Mouse (Mus musculus): Measurements from ENCODE around the gene Naa10. TPM values are rescaled to one million over a fixed set of nuclear protein-coding genes. Genes with fewer than 3 reads are reported as not detected.

Naa10 gene
- polyA plus RNA-seq, 1 experiment from 2014 or later, result 114 TPM

- H3K27me3 ChIP-seq, result peaks cover 19% of the 10 kb centered on the region
- no peak overlapping the region for H3K4me2 ChIP-seq
- no peak overlapping the region for H3K27ac ChIP-seq
- H3K9me3 ChIP-seq, result no peaks in the 10 kb centered on the region
- no peaks in the 10 kb centered on the region for H3K36me3 ChIP-seq
- no peak overlapping the region for H3K4me3 ChIP-seq
- WGBS, result 73% methylated on average over 2 of the region's 2 CpGs
- ATAC-seq (ENCODE audit: insufficient number of reproducible peaks, low FRiP score, low TSS enrichment, low read depth), result no peak
- 0 out of 2 replicates have a peak, but pooled peaks cover 6% of the 10 kb centered on the region for H3K4me1 ChIP-seq
- H3K9ac ChIP-seq, result no peak overlapping the region
Measured at GRCm38 (mm10) chrX:73875881-73876280, 45.9 kb downstream of the Naa10 start.

GRCm38 (mm10) chrX:73871956-73872355, 49.8 kb downstream of the Naa10 start:
- Histone ChIP-seq H3K4me1 (no peaks in the 10 kb centered on the region), H3K27ac (no peak overlapping the region), H3K27me3 (no peaks in the 10 kb centered on the region), H3K4me3 (no peak overlapping the region), H3K4me2 (no peak overlapping the region), H3K9me3 (no peaks in the 10 kb centered on the region), H3K36me3 (no peaks in the 10 kb centered on the region), H3K9ac (no peak overlapping the region)
- 58% methylated on average over 1 of the region's 1 CpGs for WGBS
- no peak for ATAC-seq (ENCODE audit: insufficient number of reproducible peaks, low FRiP score, low TSS enrichment, low read depth)

- Histone ChIP-seq H3K27me3 (no peaks in the 10 kb centered on the region), H3K9me3 (no peaks in the 10 kb centered on the region), H3K36me3 (no peaks in the 10 kb centered on the region), H3K27ac (no peak overlapping the region), H3K4me3 (no peak overlapping the region), H3K9ac (no peak overlapping the region), H3K4me2 (no peak overlapping the region), H3K4me1 (no peaks in the 10 kb centered on the region)
- no peak for ATAC-seq (ENCODE audit: insufficient number of reproducible peaks, low FRiP score, low TSS enrichment, low read depth)
Measured at GRCm38 (mm10) chrX:73871474-73871873, 50.3 kb downstream of the Naa10 start.

GRCm38 (mm10) chrX:73869334-73869733, 52.4 kb downstream of the Naa10 start:
- H3K4me2 ChIP-seq, result no peak overlapping the region
- no peak overlapping the region for H3K9ac ChIP-seq
- no peak overlapping the region for H3K4me3 ChIP-seq
- H3K9me3 ChIP-seq, result no peaks in the 10 kb centered on the region
- no peak overlapping the region for H3K27ac ChIP-seq
- H3K27me3 ChIP-seq, result no peaks in the 10 kb centered on the region
- 13% methylated on average over 5 of the region's 5 CpGs for WGBS
- H3K4me1 ChIP-seq, result no peaks in the 10 kb centered on the region
- H3K36me3 ChIP-seq, result no peaks in the 10 kb centered on the region
- ATAC-seq (ENCODE audit: insufficient number of reproducible peaks, low FRiP score, low TSS enrichment, low read depth), result no peak

GRCm38 (mm10) chrX:73867852-73868251, 53.9 kb downstream of the Naa10 start:
- no peak overlapping the region for H3K9ac ChIP-seq
- H3K27me3 ChIP-seq, result no peaks in the 10 kb centered on the region
- H3K36me3 ChIP-seq, result no peaks in the 10 kb centered on the region
- H3K4me1 ChIP-seq, result no peaks in the 10 kb centered on the region
- no peaks in the 10 kb centered on the region for H3K9me3 ChIP-seq
- H3K4me3 ChIP-seq, result no peak overlapping the region
- H3K4me2 ChIP-seq, result no peak overlapping the region
- ATAC-seq (ENCODE audit: insufficient number of reproducible peaks, low FRiP score, low TSS enrichment, low read depth), result no peak
- no peak overlapping the region for H3K27ac ChIP-seq
- 63% methylated on average over 1 of the region's 1 CpGs for WGBS

GRCm38 (mm10) chrX:73867256-73867655, 54.5 kb downstream of the Naa10 start:
- no peaks in the 10 kb centered on the region for H3K36me3 ChIP-seq
- no peak overlapping the region for H3K9ac ChIP-seq
- H3K27me3 ChIP-seq, result no peaks in the 10 kb centered on the region
- 22% methylated on average over 3 of the region's 3 CpGs for WGBS
- no peak overlapping the region for H3K27ac ChIP-seq
- H3K4me2 ChIP-seq, result no peak overlapping the region
- H3K9me3 ChIP-seq, result no peaks in the 10 kb centered on the region
- no peaks in the 10 kb centered on the region for H3K4me1 ChIP-seq
- H3K4me3 ChIP-seq, result no peak overlapping the region
- ATAC-seq (ENCODE audit: insufficient number of reproducible peaks, low FRiP score, low TSS enrichment, low read depth), result no peak

Other genes starting within 250 kb of the Naa10 start
- gene Slc6a8, start 248.8 kb downstream of the Naa10 start, polyA plus RNA-seq (2015; fragmentation: Nextera tagmentation; extraction: Ambion mirVana), result 7.2 and 8.3 TPM in 2 replicates
- gene Bcap31, start 205.8 kb downstream of the Naa10 start, polyA plus RNA-seq (2015; fragmentation: Nextera tagmentation; extraction: Ambion mirVana), result 271 and 276 TPM in 2 replicates
- 15.0 and 18.1 TPM in 2 replicates for gene Abcd1, start 205.3 kb downstream of the Naa10 start, polyA plus RNA-seq (2015; fragmentation: Nextera tagmentation; extraction: Ambion mirVana)
- 0.60 and 0.87 TPM in 2 replicates for gene Plxnb3, start 164.9 kb downstream of the Naa10 start, polyA plus RNA-seq (2015; fragmentation: Nextera tagmentation; extraction: Ambion mirVana)
- gene Srpk3, start 147.5 kb downstream of the Naa10 start, polyA plus RNA-seq (2015; fragmentation: Nextera tagmentation; extraction: Ambion mirVana), result 22.9 and 66.2 TPM in 2 replicates
- 190 and 200 TPM in 2 replicates for gene Idh3g, start 135.0 kb downstream of the Naa10 start, polyA plus RNA-seq (2015; fragmentation: Nextera tagmentation; extraction: Ambion mirVana)
- gene Ssr4, start 134.9 kb downstream of the Naa10 start, polyA plus RNA-seq (2015; fragmentation: Nextera tagmentation; extraction: Ambion mirVana), result 223 and 229 TPM in 2 replicates
- 0.51 and 1.0 TPM in 2 replicates for gene Pdzd4, start 97.0 kb downstream of the Naa10 start, polyA plus RNA-seq (2015; fragmentation: Nextera tagmentation; extraction: Ambion mirVana)
- gene Avpr2, start 29.8 kb downstream of the Naa10 start, polyA plus RNA-seq (2015; fragmentation: Nextera tagmentation; extraction: Ambion mirVana), result 0.24 and 0.26 TPM in 2 replicates
- 3.9 and 4.0 TPM in 2 replicates for gene L1cam, start 25.8 kb downstream of the Naa10 start, polyA plus RNA-seq (2015; fragmentation: Nextera tagmentation; extraction: Ambion mirVana)
- 3.3 and 3.6 TPM in 2 replicates for gene Arhgap4, start 74 bp downstream of the Naa10 start, polyA plus RNA-seq (2015; fragmentation: Nextera tagmentation; extraction: Ambion mirVana)
- 38.2 and 38.8 TPM in 2 replicates for gene Renbp, start 8.9 kb upstream of the Naa10 start, polyA plus RNA-seq (2015; fragmentation: Nextera tagmentation; extraction: Ambion mirVana)
- gene Hcfc1, start 44.4 kb upstream of the Naa10 start, polyA plus RNA-seq (2015; fragmentation: Nextera tagmentation; extraction: Ambion mirVana), result 40.2 and 44.7 TPM in 2 replicates
- 54.0 and 58.6 TPM in 2 replicates for gene Irak1, start 102.0 kb upstream of the Naa10 start, polyA plus RNA-seq (2015; fragmentation: Nextera tagmentation; extraction: Ambion mirVana)
- gene Opn1mw, start 205.5 kb upstream of the Naa10 start, polyA plus RNA-seq (2015; fragmentation: Nextera tagmentation; extraction: Ambion mirVana), result not detected in 2 replicates
- 10.6 and 12.1 TPM in 2 replicates for gene Mecp2, start 213.4 kb upstream of the Naa10 start, polyA plus RNA-seq (2015; fragmentation: Nextera tagmentation; extraction: Ambion mirVana)
- not detected in 2 replicates for gene Tex28, start 245.9 kb upstream of the Naa10 start, polyA plus RNA-seq (2015; fragmentation: Nextera tagmentation; extraction: Ambion mirVana)